Mouse (Mus musculus) liver, adult 10 weeks (tissue): ENCODE data around the gene Arhgap22. TPM values are rescaled to one million over a fixed set of nuclear protein-coding genes. Genes with fewer than 3 reads are reported as not detected.

Source experiments
- polyA plus RNA-seq: library from polyadenylated mRNA; stranded (reverse); fragments of 350-450 nt; fragmentation: Illumina TruSeq; extraction: RNeasy Lipid Tissue Mini Kit (QIAGEN cat#74804); gene quantifications from one replicate; pipeline ENCODE4 v1.2.3, GENCODE M21; 2014; ENCODE audit warnings: low read depth, low replicate concordance

Arhgap22 gene
- polyA plus RNA-seq, result not detected

DNA sequence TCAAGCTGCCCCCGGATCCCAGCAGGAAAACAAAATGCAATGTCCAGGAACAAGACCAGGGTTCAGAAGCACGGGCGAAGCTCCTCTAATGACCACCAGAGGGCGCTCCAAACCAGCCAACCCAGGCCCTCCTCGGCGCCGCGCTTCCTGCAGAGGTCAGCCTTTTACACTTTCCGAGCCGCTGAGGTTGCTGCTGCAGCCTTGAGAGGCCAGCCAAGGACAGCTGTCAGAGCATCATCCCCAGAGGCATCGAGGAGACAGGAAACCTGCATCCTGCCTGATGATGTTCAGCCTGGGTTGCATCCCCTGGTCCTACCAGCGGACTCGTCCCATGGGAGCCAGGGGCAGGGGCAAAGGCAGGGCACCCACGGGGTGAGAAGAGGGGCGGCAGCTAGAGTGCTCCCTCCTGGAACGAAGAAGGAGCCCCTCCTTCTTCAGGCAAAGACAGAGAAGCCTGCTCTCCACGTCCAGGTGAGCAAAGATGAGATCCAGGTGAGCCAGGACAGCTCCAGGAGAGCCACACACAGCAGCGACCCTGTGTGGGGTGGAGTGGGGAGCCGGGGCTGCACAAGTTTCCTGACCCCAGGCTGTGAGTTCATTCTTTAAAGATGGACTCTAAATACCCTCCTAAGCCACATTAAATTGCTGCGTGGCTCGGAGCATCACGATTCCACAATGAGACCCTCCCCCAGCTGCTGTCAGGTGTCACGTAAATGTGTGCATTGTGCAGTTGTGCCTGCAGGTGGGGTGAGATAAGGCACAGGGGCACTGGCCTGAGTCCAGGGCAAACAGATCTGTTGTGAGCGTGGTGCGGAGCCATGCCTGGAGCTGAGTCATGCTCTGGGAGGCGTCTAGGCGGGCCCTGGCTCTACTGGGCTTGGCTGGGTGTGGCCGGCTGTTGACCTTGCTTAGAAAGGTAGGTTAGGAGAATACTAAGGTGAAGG, at the start of gene Arhgap22:
Gene Arhgap22, plus strand, starts transcription at position 204 of the 944 bp plus-strand sequence.

DNA sequence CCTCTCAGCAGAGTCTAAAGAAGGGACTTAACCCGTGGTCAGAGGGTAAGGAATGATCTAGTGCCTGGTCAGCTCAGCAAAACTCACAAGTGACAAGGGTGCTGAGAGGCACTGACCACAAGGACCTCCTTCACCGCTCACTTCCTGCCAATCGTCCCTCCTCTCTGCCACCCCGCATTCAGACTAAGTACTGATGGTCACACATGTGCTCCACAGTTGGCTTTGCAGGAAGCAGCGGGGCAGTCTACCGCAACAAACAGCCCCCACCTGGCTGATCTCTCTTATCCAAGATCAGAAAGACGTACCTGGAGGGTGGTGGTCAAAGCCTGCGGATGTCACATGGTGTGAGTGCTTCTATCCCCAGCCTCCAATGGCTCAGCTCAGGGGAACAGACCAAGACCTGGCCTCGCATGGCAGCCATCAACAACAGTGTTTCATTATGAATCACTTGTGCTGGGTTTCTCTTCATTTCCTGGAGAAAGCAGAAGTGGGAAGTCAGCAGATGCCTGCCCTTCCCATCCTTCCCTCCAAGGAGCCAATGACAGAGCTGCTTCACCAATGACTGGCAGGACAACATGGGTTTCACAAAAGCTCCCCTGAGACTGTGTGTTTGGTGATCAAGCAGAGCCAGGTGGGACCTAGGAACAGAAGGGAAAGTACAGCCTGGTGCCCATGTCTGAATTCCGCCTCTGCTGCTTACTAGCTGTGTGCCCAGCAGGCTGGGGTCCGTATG, 28.6 kb upstream of the Arhgap22 start, which contains the start of gene Wdfy4:
Gene Wdfy4, minus strand, starts transcription at position 441 of the 733 bp plus-strand sequence.

Other genes starting within 250 kb of the Arhgap22 start
- 0.42 TPM for gene Lrrc18, start 222.6 kb upstream of the Arhgap22 start, polyA plus RNA-seq
- 0.16 TPM for gene Wdfy4, start 28.5 kb upstream of the Arhgap22 start, polyA plus RNA-seq
- gene Mapk8, start 233.1 kb downstream of the Arhgap22 start, polyA plus RNA-seq, result 37.6 TPM